Mouse (Mus musculus) limb, embryonic 14.5 days (tissue): ENCODE measurements around the gene Fbxo44. TPM values are rescaled to one million over a fixed set of nuclear protein-coding genes. Genes with fewer than 3 reads are reported as not detected.
A peak's percentile ranks its signal among the peaks of the same experiment; 100 is the strongest.

Experiments used
- ATAC-seq: fragments of 200-750 bp; cut with Nextera tagmentation; 2 replicates; pipeline ENCODE4 v1.8.0; 2017; ENCODE audit warnings: low read depth, moderate number of reproducible peaks, moderate TSS enrichment; ENCODE audit not compliant: low FRiP score
- DNase-seq: peaks from one replicate; pipeline ENCODE4 v3.0.0-alpha.2; 2015; ENCODE audit warnings: low spot score
- H3K27ac ChIP-seq: fragments of 300-500 bp; sonication (generic); replicated peaks from 2 replicates; pipeline ENCODE4 v1.5.1; 2014; ENCODE audit warnings: low read depth, mild to moderate bottlenecking, low read length, moderate library complexity, mixed read lengths
- H3K27me3 ChIP-seq: fragments of 300-500 bp; sonication (generic); 2 replicates; pipeline ENCODE4 v1.6.1; 2014; ENCODE audit warnings: low read length, mixed read lengths; ENCODE audit not compliant: control insufficient read depth, insufficient read depth
- H3K36me3 ChIP-seq: fragments of 300-500 bp; sonication (generic); 2 replicates; pipeline ENCODE4 v1.6.1; 2014; ENCODE audit warnings: mild to moderate bottlenecking, low read length, moderate library complexity, mixed read lengths; ENCODE audit not compliant: control insufficient read depth, insufficient read depth
- H3K4me1 ChIP-seq: fragments of 300-500 bp; sonication (generic); 2 replicates; pipeline ENCODE4 v1.6.1; 2014; ENCODE audit warnings: antibody characterized with exemption, low read length, mixed read lengths; ENCODE audit not compliant: control insufficient read depth, insufficient read depth
- H3K4me2 ChIP-seq: fragments of 300-500 bp; sonication (generic); replicated peaks from 2 replicates; pipeline ENCODE4 v1.6.1; 2014; ENCODE audit warnings: low read depth, mild to moderate bottlenecking, low read length, moderate library complexity; ENCODE audit not compliant: severe bottlenecking
- H3K4me3 ChIP-seq: fragments of 300-500 bp; sonication (generic); replicated peaks from 2 replicates; pipeline ENCODE4 v1.5.1; 2014; ENCODE audit warnings: low read length
- H3K9ac ChIP-seq: fragments of 300-500 bp; sonication (generic); 2 replicates; pipeline ENCODE4 v1.6.1; 2014; ENCODE audit warnings: mild to moderate bottlenecking, low read depth, low read length, moderate library complexity; ENCODE audit not compliant: severe bottlenecking
- H3K9me3 ChIP-seq: fragments of 300-500 bp; sonication (generic); 2 replicates; pipeline ENCODE4 v1.6.1; 2016; ENCODE audit warnings: low read length; ENCODE audit not compliant: control insufficient read depth
- POLR2A ChIP-seq: fragments of 200-500 bp; IDR thresholded peaks from 2 replicates; pipeline ENCODE4 v1.8.0; 2012; ENCODE audit warnings: inconsistent platforms, mild to moderate bottlenecking, moderate library complexity, borderline replicate concordance; ENCODE audit not compliant: insufficient read depth, insufficient read length; ENCODE audit errors: extremely low read depth
- WGBS: fragments of 180-500 bp; shearing (Covaris S2); extraction: QIAGEN DNeasy Blood & Tissue Kit; methylation state at CpG from one replicate; pipeline ENCODE4 v1.1.7; 2014; 5-methylcytosine and 5-hydroxymethylcytosine counted together
- microRNA-seq: library from miRNA; unstranded; fragments of <30 nt; microRNA quantifications from one replicate; pipeline ENCODE4, GENCODE M21; 2016
- polyA plus RNA-seq, 2 experiments: library from polyadenylated mRNA; depleted of rRNA in 1 of 2; stranded (reverse) in 1 of 2; unstranded in 1 of 2; fragments of >200 nt; fragmentation: Nextera tagmentation in 1 of 2; extraction: Ambion mirVana in 1 of 2; gene quantifications; 2 replicates each; pipeline versions ENCODE4 v1.2.1 to v1.2.3; 2012 to 2014

Gene Fbxo44
- polyA plus RNA-seq, 2 experiments, result 8.1 to 21.1 TPM

- no peak for ATAC-seq
- H3K27ac ChIP-seq, result no peak overlapping the region
These were observed 51.6 kb downstream of the Fbxo44 start for GRCm38 (mm10) chr4:148108565-148109100.

GRCm38 (mm10) chr4:148107621-148108291, 52.5 kb downstream of the Fbxo44 start:
- Histone ChIP-seq H3K9ac (peak overlapping the region; percentile 31; the same call in 1 of the 2 replicates), H3K9me3 (no peaks in the 10 kb centered on the region), H3K4me2 (no peak overlapping the region; the same call in 1 of the 2 replicates), H3K36me3 (no peaks in the 10 kb centered on the region), H3K27ac (no peak overlapping the region), H3K27me3 (no peaks in the 10 kb centered on the region), H3K4me1 (peaks cover 5% of the 10 kb centered on the region; the same call in 1 of the 2 replicates), H3K4me3 (no peak overlapping the region)
- ATAC-seq (no peak), DNase-seq (no peak)
- 30% methylated on average over 22 of the region's 22 CpGs for whole genome bisulfite sequencing
- no peak for TF ChIP-seq POLR2A

More at GRCm38 (mm10) chr4:148108565-148109100, 51.6 kb downstream of the Fbxo44 start:
- Histone ChIP-seq H3K36me3 (no peaks in the 10 kb centered on the region), H3K4me1 (peaks cover 5% of the 10 kb centered on the region; the same call in 1 of the 2 replicates), H3K27me3 (no peaks in the 10 kb centered on the region), H3K4me3 (no peak overlapping the region), H3K9ac (no peak overlapping the region), H3K4me2 (no peak overlapping the region), H3K9me3 (no peaks in the 10 kb centered on the region)
- DNase-seq, result no peak
- 49% methylated on average over 7 of the region's 7 CpGs for WGBS
- no peak for TF ChIP-seq POLR2A

GRCm38 (mm10) chr4:148104146-148104545, 56.1 kb downstream of the Fbxo44 start:
- no peak overlapping the region for H3K9ac ChIP-seq
- H3K27ac ChIP-seq, result no peak overlapping the region
- ATAC-seq (no peak), DNase-seq (no peak)
- no peak overlapping the region for H3K4me2 ChIP-seq
- no peaks in the 10 kb centered on the region for H3K9me3 ChIP-seq
- H3K27me3 ChIP-seq, result no peaks in the 10 kb centered on the region
- H3K4me3 ChIP-seq, result no peak overlapping the region
- no peak for TF ChIP-seq POLR2A
- H3K36me3 ChIP-seq, result no peaks in the 10 kb centered on the region
- 69% methylated on average over 3 of the region's 3 CpGs for WGBS
- H3K4me1 ChIP-seq, result peaks cover 5% of the 10 kb centered on the region; the same call in 1 of the 2 replicates

Small RNAs within 50 kb of the gene (microRNA-seq; reads per million reads assigned to microRNA genes)
- not detected for gene Mir7022

Other genes with a start within 250 kb of the Fbxo44 start
- gene Plod1, start 223.7 kb downstream of the Fbxo44 start, polyA plus RNA-seq (2012; rRNA removed), result 104 and 129 TPM in 2 replicates
- gene Plod1, start 223.7 kb downstream of the Fbxo44 start, polyA plus RNA-seq (2014; fragmentation: Nextera tagmentation; extraction: Ambion mirVana), result 93.0 and 103 TPM in 2 replicates
- 63.2 and 88.2 TPM in 2 replicates for gene 2510039O18Rik, start 219.6 kb downstream of the Fbxo44 start, polyA plus RNA-seq (2012; rRNA removed)
- gene 2510039O18Rik, start 219.6 kb downstream of the Fbxo44 start, polyA plus RNA-seq (2014; fragmentation: Nextera tagmentation; extraction: Ambion mirVana), result 25.9 and 29.9 TPM in 2 replicates
- 0.11 TPM in 1 of 2 replicates, not detected in the other for gene Nppb, start 174.7 kb downstream of the Fbxo44 start, polyA plus RNA-seq (2012; rRNA removed)
- gene Nppb, start 174.7 kb downstream of the Fbxo44 start, polyA plus RNA-seq (2014; fragmentation: Nextera tagmentation; extraction: Ambion mirVana), result 0.44 TPM in 1 of 2 replicates, not detected in the other
- 0.33 TPM in 1 of 2 replicates, not detected in the other for gene Nppa, start 159.8 kb downstream of the Fbxo44 start, polyA plus RNA-seq (2012; rRNA removed)
- gene Nppa, start 159.8 kb downstream of the Fbxo44 start, polyA plus RNA-seq (2014; fragmentation: Nextera tagmentation; extraction: Ambion mirVana), result 0.87 and 1.0 TPM in 2 replicates
- 22.5 and 28.1 TPM in 2 replicates for gene Clcn6, start 121.7 kb downstream of the Fbxo44 start, polyA plus RNA-seq (2012; rRNA removed)
- 5.2 and 6.9 TPM in 2 replicates for gene Clcn6, start 121.7 kb downstream of the Fbxo44 start, polyA plus RNA-seq (2014; fragmentation: Nextera tagmentation; extraction: Ambion mirVana)
- 37.4 and 44.8 TPM in 2 replicates for gene Mthfr, start 121.4 kb downstream of the Fbxo44 start, polyA plus RNA-seq (2012; rRNA removed)
- gene Mthfr, start 121.4 kb downstream of the Fbxo44 start, polyA plus RNA-seq (2014; fragmentation: Nextera tagmentation; extraction: Ambion mirVana), result 18.9 and 21.0 TPM in 2 replicates
- 11.0 and 14.6 TPM in 2 replicates for gene Agtrap, start 72.5 kb downstream of the Fbxo44 start, polyA plus RNA-seq (2012; rRNA removed)
- gene Agtrap, start 72.5 kb downstream of the Fbxo44 start, polyA plus RNA-seq (2014; fragmentation: Nextera tagmentation; extraction: Ambion mirVana), result 17.6 and 20.1 TPM in 2 replicates
- gene Mad2l2, start 30.1 kb downstream of the Fbxo44 start, polyA plus RNA-seq (2012; rRNA removed), result 55.9 and 56.9 TPM in 2 replicates
- 66.0 and 77.8 TPM in 2 replicates for gene Mad2l2, start 30.1 kb downstream of the Fbxo44 start, polyA plus RNA-seq (2014; fragmentation: Nextera tagmentation; extraction: Ambion mirVana)
- 1.5 and 1.7 TPM in 2 replicates for gene Draxin, start 29.8 kb downstream of the Fbxo44 start, polyA plus RNA-seq (2012; rRNA removed)
- 0.45 and 0.50 TPM in 2 replicates for gene Draxin, start 29.8 kb downstream of the Fbxo44 start, polyA plus RNA-seq (2014; fragmentation: Nextera tagmentation; extraction: Ambion mirVana)
- gene Fbxo6, start 8.3 kb downstream of the Fbxo44 start, polyA plus RNA-seq (2012; rRNA removed), result 12.4 and 13.9 TPM in 2 replicates
- 15.5 and 16.4 TPM in 2 replicates for gene Fbxo6, start 8.3 kb downstream of the Fbxo44 start, polyA plus RNA-seq (2014; fragmentation: Nextera tagmentation; extraction: Ambion mirVana)
- gene Fbxo2, start 139 bp upstream of the Fbxo44 start, polyA plus RNA-seq (2012; rRNA removed), result 4.2 and 4.4 TPM in 2 replicates
- gene Fbxo2, start 139 bp upstream of the Fbxo44 start, polyA plus RNA-seq (2014; fragmentation: Nextera tagmentation; extraction: Ambion mirVana), result 4.3 and 6.7 TPM in 2 replicates
- 0.47 and 1.4 TPM in 2 replicates for gene Disp3, start 127.5 kb upstream of the Fbxo44 start, polyA plus RNA-seq (2012; rRNA removed)
- 0.34 and 0.35 TPM in 2 replicates for gene Disp3, start 127.5 kb upstream of the Fbxo44 start, polyA plus RNA-seq (2014; fragmentation: Nextera tagmentation; extraction: Ambion mirVana)